Mouse (Mus musculus): ENCODE measurements around the gene Eif6. TPM values are rescaled to one million over a fixed set of nuclear protein-coding genes. Genes with fewer than 3 reads are reported as not detected.

The Eif6 gene
- polyA plus RNA-seq, 1 experiment = 266 TPM

DNA sequence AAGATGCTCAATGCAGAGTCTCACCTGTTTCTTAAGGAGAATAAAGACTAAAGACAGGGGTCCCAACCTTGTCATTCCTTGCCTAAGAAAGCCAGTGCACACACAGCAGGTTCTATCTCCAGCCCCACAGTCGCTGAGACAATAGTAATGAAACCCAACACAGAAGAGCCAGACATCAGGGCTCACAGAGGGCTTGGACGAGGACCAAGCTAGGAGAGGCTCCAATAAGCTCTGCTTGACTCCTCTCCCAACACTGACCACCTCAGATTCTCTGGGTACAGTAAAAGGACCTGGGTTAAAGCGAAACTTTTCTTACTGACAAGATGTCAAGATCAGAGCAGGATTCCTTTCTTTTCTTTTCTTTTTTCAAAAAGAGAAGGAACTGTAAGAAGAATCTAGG, 28.1 kb downstream of the Eif6 start:
- no peak overlapping the region for H3K4me3 ChIP-seq (replicated peaks)
- H3K9me3 ChIP-seq = no peaks in the 10 kb centered on the region
- TF ChIP-seq FLI1 (IDR thresholded peaks at IDR 0.05; ENCODE audit: low read length) = no peak
- no peaks in the 10 kb centered on the region for H3K36me3 ChIP-seq (replicated peaks; ENCODE audit: low read length)
- peaks cover 69% of the 10 kb centered on the region for H3K27me3 ChIP-seq (replicated peaks)
- no peaks in the 10 kb centered on the region for H3K4me1 ChIP-seq

DNA sequence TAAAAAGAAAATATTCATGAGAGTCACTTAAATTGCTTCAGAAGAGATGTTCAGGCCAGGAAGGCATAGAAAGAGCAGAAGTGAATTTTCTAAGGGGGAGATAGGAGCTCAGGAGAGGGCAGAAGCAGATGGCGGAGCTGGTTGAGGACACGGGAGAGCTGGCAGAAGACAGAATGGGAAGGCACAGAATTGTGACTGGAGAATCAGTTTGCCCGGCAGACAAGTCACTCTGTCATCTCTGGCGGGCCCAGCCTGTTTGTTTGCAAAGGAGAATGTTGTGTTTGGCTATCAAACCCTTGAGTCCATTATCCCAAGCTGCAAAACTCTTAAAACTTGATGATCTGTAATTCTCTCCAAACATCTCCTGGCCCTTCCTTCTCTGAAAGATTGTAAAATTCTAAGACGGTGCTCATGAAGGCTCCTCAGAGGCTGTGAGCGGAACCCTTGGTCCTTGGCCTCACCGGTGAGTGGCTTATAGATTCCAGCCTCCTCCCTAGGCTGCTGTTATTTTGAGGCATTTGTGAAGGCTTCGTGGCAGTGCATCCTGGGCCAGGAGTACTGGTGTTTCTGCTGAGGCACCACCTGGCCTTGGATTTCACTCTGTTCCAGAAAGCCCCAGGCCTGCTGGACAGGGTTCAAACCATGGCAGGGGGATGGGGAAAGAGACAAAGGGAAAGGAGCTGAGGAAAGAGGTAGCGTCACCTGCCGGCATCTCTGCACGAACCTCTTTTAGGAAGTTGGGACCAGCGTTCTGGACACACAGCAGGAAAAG, 31.9 kb downstream of the Eif6 start:
- H3K36me3 ChIP-seq (replicated peaks; ENCODE audit: low read length) = no peaks in the 10 kb centered on the region
- H3K9me3 ChIP-seq = no peaks in the 10 kb centered on the region
- no peak overlapping the region for H3K4me3 ChIP-seq (replicated peaks)
- TF ChIP-seq FLI1 (IDR thresholded peaks at IDR 0.05; ENCODE audit: low read length) (no peak), GATA1 (IDR thresholded peaks at IDR 0.05; ENCODE audit: borderline replicate concordance, low read length) (no peak)
- H3K27me3 ChIP-seq (replicated peaks) = peaks cover 64% of the 10 kb centered on the region
- peaks cover 3% of the 10 kb centered on the region; the same call in 1 of the 2 replicates for H3K4me1 ChIP-seq

DNA sequence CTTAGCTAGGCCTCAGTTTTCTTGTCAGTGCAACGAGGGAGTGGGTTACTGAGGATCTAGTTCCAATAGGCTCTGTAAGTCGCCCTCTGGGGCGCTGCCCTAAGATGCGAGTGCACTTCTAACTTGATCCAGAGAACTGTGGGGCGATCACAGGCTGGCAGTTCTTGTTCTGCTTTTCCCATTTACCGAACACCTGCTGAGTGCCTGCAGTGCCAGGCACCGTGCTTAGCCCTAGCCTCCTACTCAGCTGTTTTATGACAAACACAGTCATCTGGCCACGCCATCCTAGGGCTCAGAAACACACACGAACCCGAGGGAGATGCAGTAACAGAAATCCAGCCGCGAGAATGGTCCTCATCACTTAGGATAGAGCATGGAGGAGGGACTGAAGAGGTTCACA, 33.8 kb downstream of the Eif6 start:
- Histone ChIP-seq H3K36me3 (replicated peaks; ENCODE audit: low read length) (no peaks in the 10 kb centered on the region), H3K4me3 (replicated peaks) (no peak overlapping the region), H3K4me1 (peaks cover 3% of the 10 kb centered on the region; the same call in 1 of the 2 replicates), H3K9me3 (no peaks in the 10 kb centered on the region), H3K27me3 (replicated peaks) (peaks cover 63% of the 10 kb centered on the region)
- TF ChIP-seq FLI1 (IDR thresholded peaks at IDR 0.05; ENCODE audit: low read length) (no peak), GATA1 (IDR thresholded peaks at IDR 0.05; ENCODE audit: borderline replicate concordance, low read length) (no peak)

DNA sequence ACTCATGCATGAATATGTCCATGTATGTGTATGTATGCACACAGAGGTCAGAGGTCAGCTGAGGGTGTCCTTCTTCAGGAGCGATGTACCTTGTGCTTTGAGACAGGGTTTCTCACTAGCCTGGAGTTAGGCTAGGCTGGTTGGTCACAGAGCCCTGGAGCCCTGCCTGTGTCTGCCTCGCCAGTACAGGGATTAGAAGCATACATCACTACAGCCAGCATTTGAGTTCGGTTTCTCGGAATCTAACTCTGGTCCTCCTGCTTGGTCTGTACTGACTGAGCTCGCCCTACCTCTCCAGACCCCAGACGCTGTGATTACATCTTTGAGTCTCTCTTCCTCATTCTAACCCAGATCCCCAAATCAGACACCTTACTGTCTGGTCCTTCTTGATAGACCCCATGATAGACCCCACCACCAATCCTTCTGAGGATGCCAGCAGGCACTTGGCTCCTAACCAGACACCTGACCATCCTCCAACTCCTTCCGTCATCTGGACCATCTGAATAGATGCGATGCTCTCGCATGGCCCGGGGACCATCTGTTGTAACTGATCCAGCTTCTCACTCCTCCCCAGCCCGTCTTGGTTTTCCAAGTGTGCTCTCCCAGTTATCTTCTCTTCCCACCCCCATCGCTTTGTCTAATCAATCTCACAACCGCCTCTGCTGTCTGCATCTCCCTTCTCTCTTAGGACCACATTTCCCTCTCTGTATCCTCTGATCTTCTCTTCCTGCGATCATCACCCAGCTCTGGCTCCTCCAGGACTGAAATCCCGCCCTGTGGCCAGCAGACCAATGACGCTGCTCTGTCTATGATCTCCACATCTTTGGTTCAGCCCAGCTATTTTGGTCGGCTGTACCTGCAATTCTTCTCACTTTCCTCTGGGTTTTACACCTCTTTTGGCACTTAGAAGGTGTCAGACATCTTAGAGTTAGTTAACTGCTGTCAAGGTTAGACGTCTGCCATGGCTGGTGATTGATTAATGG, 38.5 kb downstream of the Eif6 start:
- no peaks in the 10 kb centered on the region for H3K36me3 ChIP-seq (replicated peaks; ENCODE audit: low read length)
- H3K9me3 ChIP-seq = no peaks in the 10 kb centered on the region
- TF ChIP-seq GATA1 (IDR thresholded peaks at IDR 0.05; ENCODE audit: borderline replicate concordance, low read length) = no peak
- no peak for TF ChIP-seq FLI1 (IDR thresholded peaks at IDR 0.05; ENCODE audit: low read length)
- peaks cover 3% of the 10 kb centered on the region; the same call in 1 of the 2 replicates for H3K4me1 ChIP-seq
- peaks cover 70% of the 10 kb centered on the region for H3K27me3 ChIP-seq (replicated peaks)
- no peak overlapping the region for H3K4me3 ChIP-seq (replicated peaks)

DNA sequence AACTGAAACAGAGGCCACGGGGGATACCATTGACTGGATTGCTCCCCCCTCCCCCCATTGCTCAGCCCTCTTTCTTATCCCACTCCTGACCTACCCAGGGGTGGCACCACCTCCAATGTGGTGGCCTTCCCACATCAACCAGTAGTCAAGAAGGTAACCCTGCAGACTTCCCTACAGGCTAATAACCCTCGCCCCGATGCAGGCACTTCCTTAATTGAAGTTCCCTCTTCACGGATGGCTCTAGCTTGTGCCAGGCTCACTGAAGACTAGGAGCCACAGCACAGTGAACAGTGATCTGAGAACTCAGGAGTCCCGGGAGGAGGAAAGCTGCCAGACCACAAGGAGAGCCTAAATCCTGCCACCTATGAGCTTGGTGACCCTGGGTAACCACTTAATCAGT, 39.8 kb downstream of the Eif6 start:
- H3K27me3 ChIP-seq (replicated peaks) = peaks cover 64% of the 10 kb centered on the region
- TF ChIP-seq GATA1 (IDR thresholded peaks at IDR 0.05; ENCODE audit: borderline replicate concordance, low read length) = no peak
- no peak for TF ChIP-seq FLI1 (IDR thresholded peaks at IDR 0.05; ENCODE audit: low read length)
- H3K36me3 ChIP-seq (replicated peaks; ENCODE audit: low read length) = no peaks in the 10 kb centered on the region
- H3K4me1 ChIP-seq = no peaks in the 10 kb centered on the region
- H3K4me3 ChIP-seq (replicated peaks) = no peak overlapping the region
- no peaks in the 10 kb centered on the region for H3K9me3 ChIP-seq

DNA sequence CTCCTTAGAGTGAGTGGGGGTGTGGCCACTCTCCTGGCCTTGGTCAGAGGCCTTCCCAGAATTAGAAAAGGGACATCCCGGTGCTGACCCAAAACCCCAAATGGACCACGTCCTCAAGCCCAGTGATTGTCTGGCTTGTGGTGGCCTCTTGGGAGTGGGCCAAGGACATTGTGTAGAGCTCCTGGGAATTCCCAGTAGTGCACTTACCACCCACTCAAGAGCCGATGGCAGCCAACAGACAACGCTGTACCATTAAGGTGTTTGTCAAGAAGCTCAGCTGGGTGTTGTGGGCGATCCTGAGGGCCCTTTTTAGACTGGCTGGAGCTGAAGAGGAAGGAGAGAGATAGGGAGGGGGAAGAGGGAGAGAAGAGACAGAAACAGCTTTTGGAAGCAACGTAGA, 42.2 kb downstream of the Eif6 start:
- TF ChIP-seq FLI1 (IDR thresholded peaks at IDR 0.05; ENCODE audit: low read length) = no peak
- TF ChIP-seq GATA1 (IDR thresholded peaks at IDR 0.05; ENCODE audit: borderline replicate concordance, low read length) = no peak
- H3K4me3 ChIP-seq (replicated peaks) = no peak overlapping the region
- H3K27me3 ChIP-seq (replicated peaks) = peaks cover 67% of the 10 kb centered on the region

DNA sequence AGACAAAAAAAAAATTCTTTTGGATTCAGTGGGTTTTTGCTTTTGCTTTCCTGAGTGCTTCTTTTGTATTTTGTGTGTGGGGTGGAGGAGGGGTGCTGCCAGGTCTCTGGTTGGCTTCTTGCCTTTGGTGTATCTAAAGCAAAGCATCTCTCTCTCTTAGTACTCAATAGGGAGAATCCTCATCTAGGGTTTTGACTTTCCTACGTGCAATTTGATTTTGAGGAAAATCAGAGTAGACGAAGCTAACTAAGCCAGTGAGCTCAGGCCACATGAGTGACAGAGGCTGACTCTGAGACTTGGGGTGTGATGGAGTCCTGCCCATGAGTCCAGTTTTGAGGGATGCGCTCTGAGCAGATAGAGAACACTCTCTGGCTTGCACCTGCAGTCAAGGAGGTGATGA, 47.2 kb downstream of the Eif6 start:
- no peak for TF ChIP-seq GATA1 (IDR thresholded peaks at IDR 0.05; ENCODE audit: borderline replicate concordance, low read length)
- TF ChIP-seq FLI1 (IDR thresholded peaks at IDR 0.05; ENCODE audit: low read length) = no peak

More for the DNA sequence above, 42.2 kb downstream of the Eif6 start:
- H3K4me1 ChIP-seq = no peaks in the 10 kb centered on the region
- H3K9me3 ChIP-seq = no peaks in the 10 kb centered on the region
- no peaks in the 10 kb centered on the region for H3K36me3 ChIP-seq (replicated peaks; ENCODE audit: low read length)

DNA sequence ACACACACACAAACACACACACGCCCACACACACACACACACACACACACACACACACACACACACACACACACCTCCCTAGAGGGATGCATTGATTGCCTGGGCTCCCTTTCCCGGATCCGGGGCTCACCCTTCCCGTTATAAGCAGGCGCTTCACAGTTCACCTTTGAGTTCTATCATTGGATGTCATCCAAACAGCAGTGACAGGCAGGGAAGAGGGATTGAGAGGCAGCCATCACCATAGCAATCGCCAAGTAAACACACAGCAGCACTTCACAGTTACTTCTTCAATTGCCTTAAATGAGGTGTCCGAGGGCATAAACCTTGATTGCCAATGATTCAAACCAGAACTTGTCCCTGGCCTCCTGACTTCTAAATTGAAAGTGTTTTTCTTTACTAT, 47.7 kb downstream of the Eif6 start:
- H3K4me1 ChIP-seq = peaks cover 7% of the 10 kb centered on the region
- no peaks in the 10 kb centered on the region for H3K9me3 ChIP-seq
- H3K4me3 ChIP-seq (replicated peaks) = no peak overlapping the region
- H3K27me3 ChIP-seq (replicated peaks) = peaks cover 72% of the 10 kb centered on the region
- TF ChIP-seq GATA1 (IDR thresholded peaks at IDR 0.05; ENCODE audit: borderline replicate concordance, low read length) (no peak), FLI1 (IDR thresholded peaks at IDR 0.05; ENCODE audit: low read length) (no peak)
- H3K36me3 ChIP-seq (replicated peaks; ENCODE audit: low read length) = no peaks in the 10 kb centered on the region

More for the DNA sequence above, 47.2 kb downstream of the Eif6 start:
- no peaks in the 10 kb centered on the region for H3K36me3 ChIP-seq (replicated peaks; ENCODE audit: low read length)
- H3K4me3 ChIP-seq (replicated peaks) = no peak overlapping the region
- peaks cover 7% of the 10 kb centered on the region for H3K4me1 ChIP-seq
- peaks cover 71% of the 10 kb centered on the region for H3K27me3 ChIP-seq (replicated peaks)
- no peaks in the 10 kb centered on the region for H3K9me3 ChIP-seq

DNA sequence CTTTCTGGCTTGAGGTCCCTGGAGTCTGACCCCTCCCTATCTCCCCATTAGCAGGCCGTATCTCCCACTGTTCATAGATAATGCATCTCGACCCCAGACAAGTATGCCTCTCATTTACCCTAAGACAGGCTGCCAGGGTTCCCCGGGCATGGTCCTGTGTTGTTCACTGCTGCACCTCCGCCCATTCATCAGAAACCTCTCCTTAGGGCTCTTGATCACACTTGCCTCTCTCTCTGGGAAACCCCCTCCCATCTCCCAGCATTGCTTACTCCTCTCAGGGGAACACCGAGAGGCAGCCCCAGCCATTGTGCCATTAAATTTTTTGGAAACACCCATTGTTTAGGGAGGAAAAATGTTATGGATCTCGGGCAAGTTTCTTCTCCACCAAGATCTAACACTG, 48.7 kb downstream of the Eif6 start:
- H3K27me3 ChIP-seq (replicated peaks) = peaks cover 79% of the 10 kb centered on the region
- no peak overlapping the region for H3K4me3 ChIP-seq (replicated peaks)
- H3K36me3 ChIP-seq (replicated peaks; ENCODE audit: low read length) = no peaks in the 10 kb centered on the region
- peaks cover 7% of the 10 kb centered on the region for H3K4me1 ChIP-seq
- TF ChIP-seq GATA1 (IDR thresholded peaks at IDR 0.05; ENCODE audit: borderline replicate concordance, low read length) = no peak
- no peak for TF ChIP-seq FLI1 (IDR thresholded peaks at IDR 0.05; ENCODE audit: low read length)
- no peaks in the 10 kb centered on the region for H3K9me3 ChIP-seq

DNA sequence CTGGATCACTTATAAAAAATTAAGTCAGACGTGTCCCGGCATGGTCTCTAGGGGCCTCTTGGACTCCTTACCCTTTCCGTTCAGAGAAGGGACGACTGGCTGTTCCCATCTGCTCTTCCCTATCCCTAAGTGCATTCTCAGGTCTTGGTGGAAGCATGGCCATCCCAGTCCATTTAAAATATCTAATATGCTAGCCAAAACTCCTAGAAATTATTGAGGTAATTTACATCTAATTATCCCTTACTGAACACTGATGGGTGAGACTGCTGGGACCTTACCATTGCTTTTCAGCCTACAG, 49.1 kb downstream of the Eif6 start:
- H3K4me3 ChIP-seq (replicated peaks) = no peak overlapping the region
- peaks cover 7% of the 10 kb centered on the region for H3K4me1 ChIP-seq
- TF ChIP-seq GATA1 (IDR thresholded peaks at IDR 0.05; ENCODE audit: borderline replicate concordance, low read length) (no peak), FLI1 (IDR thresholded peaks at IDR 0.05; ENCODE audit: low read length) (no peak)
- no peaks in the 10 kb centered on the region for H3K9me3 ChIP-seq
- H3K27me3 ChIP-seq (replicated peaks) = peaks cover 82% of the 10 kb centered on the region
- no peaks in the 10 kb centered on the region for H3K36me3 ChIP-seq (replicated peaks; ENCODE audit: low read length)

All from megakaryocyte, embryonic 14.5 days (primary cell).